Mouse (Mus musculus) heart, postnatal 0 days (tissue): ENCODE measurements around the gene Gtpbp6. TPM values are rescaled to one million over a fixed set of nuclear protein-coding genes. Genes with fewer than 3 reads are reported as not detected.
A peak's percentile ranks its signal among the peaks of the same experiment; 100 is the strongest.

Experiments
- ATAC-seq: fragments of 200-750 bp; cut with Nextera tagmentation; 2 replicates; pipeline ENCODE4 v1.8.0; 2017; ENCODE audit warnings: low read depth, moderate number of reproducible peaks, moderate library complexity; ENCODE audit not compliant: insufficient read depth
- DNase-seq: peaks from one replicate; pipeline ENCODE4 v3.0.0-alpha.2; 2016; ENCODE audit warnings: low spot score
- H3K27ac ChIP-seq: fragments of 300-500 bp; sonication (generic); 2 replicates; pipeline ENCODE4 v1.5.1; 2014; ENCODE audit warnings: low read depth, mild to moderate bottlenecking
- H3K27me3 ChIP-seq: fragments of 300-500 bp; sonication (generic); 2 replicates; pipeline ENCODE4 v1.6.1; 2014; ENCODE audit warnings: low read length, mixed read lengths; ENCODE audit not compliant: control insufficient read depth, insufficient read depth
- H3K36me3 ChIP-seq: fragments of 300-500 bp; sonication (generic); replicated peaks from 2 replicates; pipeline ENCODE4 v1.6.1; 2014; ENCODE audit warnings: low read length, mixed read lengths; ENCODE audit not compliant: control insufficient read depth, insufficient read depth
- H3K4me1 ChIP-seq: fragments of 300-500 bp; sonication (generic); 2 replicates; pipeline ENCODE4 v1.6.1; 2014; ENCODE audit warnings: antibody characterized with exemption; ENCODE audit not compliant: control insufficient read depth, insufficient read depth
- H3K4me2 ChIP-seq: fragments of 300-500 bp; sonication (generic); 2 replicates; pipeline ENCODE4 v1.6.1; 2014; ENCODE audit warnings: low read depth, mild to moderate bottlenecking, low read length, moderate library complexity
- H3K4me3 ChIP-seq: fragments of 300-500 bp; sonication (generic); 2 replicates; pipeline ENCODE4 v1.5.1; 2014; ENCODE audit warnings: low read depth, low read length
- H3K9ac ChIP-seq: fragments of 300-500 bp; sonication (generic); replicated peaks from 2 replicates; pipeline ENCODE4 v1.6.1; 2014; ENCODE audit warnings: low read depth, low read length, mixed read lengths
- H3K9me3 ChIP-seq: fragments of 300-500 bp; sonication (generic); replicated peaks from 2 replicates; pipeline ENCODE4 v1.6.1; 2016; ENCODE audit warnings: low read length; ENCODE audit not compliant: control insufficient read depth
- CTCF ChIP-seq: IDR thresholded peaks from 2 replicates; pipeline ENCODE4 v1.5.1; 2016; ENCODE audit warnings: antibody characterized with exemption, control low read depth, low read depth
- EP300 ChIP-seq: IDR thresholded peaks from 2 replicates; pipeline ENCODE4 v1.6.1; 2016; ENCODE audit warnings: antibody characterized with exemption, low read depth
- WGBS: fragments of 180-500 bp; shearing (Covaris S2); extraction: QIAGEN DNeasy Blood & Tissue Kit; methylation state at CpG from one replicate; pipeline ENCODE4 v1.1.7; 2014; 5-methylcytosine and 5-hydroxymethylcytosine counted together
- polyA plus RNA-seq: library from polyadenylated mRNA; unstranded; fragments of >200 nt; fragmentation: Nextera tagmentation; extraction: Ambion mirVana; gene quantifications from 2 replicates; pipeline ENCODE4 v1.2.1, GENCODE M21; 2015
- total RNA-seq: library from RNA; depleted of rRNA; stranded (reverse); fragments of >200 nt; gene quantifications from 2 replicates; pipeline ENCODE4 v1.2.3, GENCODE M21; 2014; ENCODE audit warnings: low replicate concordance

The Gtpbp6 gene
- total and polyA plus RNA-seq, 2 experiments from 2014 or later = 14.2 to 29.8 TPM

- Histone ChIP-seq H3K4me3 (no peak overlapping the region), H3K4me2 (no peak overlapping the region), H3K27me3 (0 out of 2 replicates have a peak, but pooled peaks cover 7% of the 10 kb centered on the region), H3K9me3 (no peaks in the 10 kb centered on the region), H3K27ac (no peak overlapping the region), H3K36me3 (peaks cover 13% of the 10 kb centered on the region), H3K4me1 (peaks cover 25% of the 10 kb centered on the region), H3K9ac (no peak overlapping the region)
- TF ChIP-seq CTCF (no peak), EP300 (no peak)
- 64% methylated on average over 1 of the region's 1 CpGs for WGBS
- no peak for DNase-seq
- ATAC-seq = no peak
Measured at GRCm38 (mm10) chr5:110098991-110099477, 9.0 kb downstream of the Gtpbp6 start.

- Histone ChIP-seq H3K27ac (no peak overlapping the region), H3K9ac (no peak overlapping the region; the same call in 1 of the 2 replicates), H3K4me1 (0 out of 2 replicates have a peak, but pooled peaks cover 4% of the 10 kb centered on the region), H3K4me3 (peak overlapping the region; percentile 48), H3K36me3 (no peaks in the 10 kb centered on the region), H3K4me2 (peak overlapping the region; percentile 61), H3K9me3 (no peaks in the 10 kb centered on the region), H3K27me3 (no peaks in the 10 kb centered on the region)
- TF ChIP-seq EP300 = no peak
- TF ChIP-seq CTCF = no peak
- no peak for DNase-seq
- no peak for ATAC-seq
- 1% methylated on average over 4 of the region's 4 CpGs for WGBS
Measured at GRCm38 (mm10) chr5:110094847-110095213, 13.2 kb downstream of the Gtpbp6 start.

GRCm38 (mm10) chr5:110094030-110094846, 13.8 kb downstream of the Gtpbp6 start, which contains the start of gene Gm35315:
Gene Gm35315, minus strand, starts transcription at chr5:110094420.
- ATAC-seq (peak; percentile 93), DNase-seq (peak; percentile 83)
- Histone ChIP-seq H3K27me3 (no peaks in the 10 kb centered on the region), H3K27ac (no peak within 1 kb of the TSS), H3K4me2 (peak within 1 kb of the TSS; percentile 61), H3K4me3 (peak within 1 kb of the TSS; percentile 48), H3K9me3 (no peaks in the 10 kb centered on the region), H3K36me3 (no peaks in the 10 kb centered on the region), H3K9ac (no peak within 1 kb of the TSS; the same call in 1 of the 2 replicates), H3K4me1 (0 out of 2 replicates have a peak, but pooled peaks cover 4% of the 10 kb centered on the region)
- TF ChIP-seq EP300 (no peak), CTCF (no peak)
- 3% methylated on average over 25 of the region's 25 CpGs for WGBS

GRCm38 (mm10) chr5:110091546-110091945, 16.5 kb downstream of the Gtpbp6 start:
- WGBS = 59% methylated on average over 2 of the region's 2 CpGs
- ATAC-seq = no peak
- H3K4me1 ChIP-seq = 0 out of 2 replicates have a peak, but pooled peaks cover 4% of the 10 kb centered on the region

GRCm38 (mm10) chr5:110086161-110086866, 21.7 kb downstream of the Gtpbp6 start:
- Histone ChIP-seq H3K4me2 (no peak overlapping the region), H3K9me3 (0 out of 2 replicates have a peak, but pooled peaks cover 4% of the 10 kb centered on the region), H3K4me1 (no peaks in the 10 kb centered on the region), H3K27me3 (no peaks in the 10 kb centered on the region), H3K36me3 (no peaks in the 10 kb centered on the region), H3K4me3 (no peak overlapping the region), H3K27ac (no peak overlapping the region), H3K9ac (no peak overlapping the region)
- DNase-seq (no peak), ATAC-seq (no peak)
- 22% methylated on average over 14 of the region's 14 CpGs for WGBS
- no peak for TF ChIP-seq EP300
- TF ChIP-seq CTCF = no peak

More at GRCm38 (mm10) chr5:110091546-110091945, 16.5 kb downstream of the Gtpbp6 start:
- Histone ChIP-seq H3K27ac (no peak overlapping the region), H3K36me3 (no peaks in the 10 kb centered on the region), H3K4me2 (no peak overlapping the region), H3K4me3 (no peak overlapping the region), H3K27me3 (no peaks in the 10 kb centered on the region), H3K9me3 (no peaks in the 10 kb centered on the region), H3K9ac (no peak overlapping the region)
- TF ChIP-seq CTCF (no peak), EP300 (no peak)
- no peak for DNase-seq
